Mouse (Mus musculus) testis, adult 2 months (tissue): ENCODE results near the gene Slfn5. TPM values are rescaled to one million over a fixed set of nuclear protein-coding genes. Genes with fewer than 3 reads are reported as not detected.
A peak's percentile ranks its signal among the peaks of the same experiment; 100 is the strongest.

Source experiments
- H3K27ac ChIP-seq: fragments of 200-500 bp; 2 replicates; pipeline ENCODE4 v1.5.1; 2012; ENCODE audit warnings: low read depth, low read length; ENCODE audit not compliant: control insufficient read depth, insufficient read depth
- H3K27me3 ChIP-seq: fragments of 200-500 bp; 2 replicates; pipeline ENCODE4 v1.6.1; 2012; ENCODE audit warnings: mild to moderate bottlenecking, low read length, moderate library complexity; ENCODE audit not compliant: control insufficient read depth, insufficient read depth
- H3K36me3 ChIP-seq: fragments of 200-500 bp; 2 replicates; pipeline ENCODE4 v1.6.1; 2012; ENCODE audit warnings: mild to moderate bottlenecking, low read length; ENCODE audit not compliant: control insufficient read depth, insufficient read depth
- H3K4me1 ChIP-seq: fragments of 200-500 bp; 2 replicates; pipeline ENCODE4 v1.6.1; 2012; ENCODE audit warnings: low read length; ENCODE audit not compliant: control insufficient read depth, insufficient read depth
- H3K4me3 ChIP-seq: fragments of 200-500 bp; 2 replicates; pipeline ENCODE4 v1.5.1; 2012; ENCODE audit warnings: low read depth, mild to moderate bottlenecking, low read length, moderate library complexity, mixed read lengths; ENCODE audit not compliant: control insufficient read depth
- CTCF ChIP-seq: fragments of 200-500 bp; IDR thresholded peaks from 2 replicates; pipeline ENCODE4 v1.5.1; 2012; ENCODE audit warnings: low read depth, mild to moderate bottlenecking, inconsistent platforms, low read length, moderate library complexity; ENCODE audit not compliant: control insufficient read depth, insufficient read depth, insufficient replicate concordance
- POLR2A ChIP-seq: fragments of 200-500 bp; IDR thresholded peaks from 2 replicates; pipeline ENCODE4 v1.6.1; 2012; ENCODE audit warnings: low read depth, mild to moderate bottlenecking, inconsistent platforms, low read length, moderate library complexity; ENCODE audit not compliant: control insufficient read depth
- polyA plus RNA-seq: library from polyadenylated mRNA; depleted of rRNA; stranded (reverse); fragments of >200 nt; gene quantifications from 2 replicates; pipeline ENCODE4 v1.2.3, GENCODE M21; 2012; rRNA removed

Slfn5 gene
- polyA plus RNA-seq, 1 experiment: 1.7 TPM

- peak within 1 kb of the TSS; percentile 77; the same call in 1 of the 2 replicates for H3K27ac ChIP-seq
- no peaks in the 10 kb centered on the region for H3K36me3 ChIP-seq
- H3K4me1 ChIP-seq: peaks cover 5% of the 10 kb centered on the region; the same call in 1 of the 2 replicates
- peak within 1 kb of the TSS; percentile 79 for H3K4me3 ChIP-seq
- TF ChIP-seq POLR2A (no peak), CTCF (no peak)
- no peaks in the 10 kb centered on the region for H3K27me3 ChIP-seq
These were observed 40.5 kb downstream of the Slfn5 start, which contains the start of gene Slfn9 for GRCm38 (mm10) chr11:82991469-82992166. Slfn9 (minus strand) TSS chr11:82991830.

- no peaks in the 10 kb centered on the region for H3K4me1 ChIP-seq
- no peaks in the 10 kb centered on the region for H3K36me3 ChIP-seq
- TF ChIP-seq CTCF (no peak), POLR2A (no peak)
- no peaks in the 10 kb centered on the region for H3K27me3 ChIP-seq
- no peak overlapping the region for H3K27ac ChIP-seq
- H3K4me3 ChIP-seq: no peak overlapping the region
These were observed 62.2 kb downstream of the Slfn5 start for GRCm38 (mm10) chr11:83013356-83013755.

Other genes with a start within 250 kb of the Slfn5 start
- gene Cct6b, start 187.0 kb upstream of the Slfn5 start, polyA plus RNA-seq: 89.2 and 95.6 TPM in 2 replicates
- 14.0 and 18.1 TPM in 2 replicates for gene Zfp830, start 187.0 kb upstream of the Slfn5 start, polyA plus RNA-seq
- gene Lig3, start 170.2 kb upstream of the Slfn5 start, polyA plus RNA-seq: 107 and 120 TPM in 2 replicates
- 135 and 143 TPM in 2 replicates for gene Rffl, start 80.1 kb upstream of the Slfn5 start, polyA plus RNA-seq
- gene Rad51d, start 60.7 kb upstream of the Slfn5 start, polyA plus RNA-seq: 13.8 and 15.1 TPM in 2 replicates
- 134 and 144 TPM in 2 replicates for gene Fndc8, start 59.2 kb upstream of the Slfn5 start, polyA plus RNA-seq
- 9.6 and 9.7 TPM in 2 replicates for gene Nle1, start 42.9 kb upstream of the Slfn5 start, polyA plus RNA-seq
- gene Unc45b, start 40.8 kb upstream of the Slfn5 start, polyA plus RNA-seq: 3.3 and 7.2 TPM in 2 replicates
- gene Slfn9, start 40.5 kb downstream of the Slfn5 start, polyA plus RNA-seq: 0.07 and 0.11 TPM in 2 replicates
- 0.19 TPM in 1 of 2 replicates, not detected in the other for gene Slfn8, start 69.5 kb downstream of the Slfn5 start, polyA plus RNA-seq
- 0.06 and 0.16 TPM in 2 replicates for gene Slfn2, start 113.8 kb downstream of the Slfn5 start, polyA plus RNA-seq
- not detected in 2 replicates for gene Slfn1, start 165.5 kb downstream of the Slfn5 start, polyA plus RNA-seq
- gene Slfn4, start 223.8 kb downstream of the Slfn5 start, polyA plus RNA-seq: 0.22 and 0.38 TPM in 2 replicates
- gene Slfn3, start 240.0 kb downstream of the Slfn5 start, polyA plus RNA-seq: 0.64 and 0.66 TPM in 2 replicates